Mouse (Mus musculus): ENCODE results near the gene Foxp1.

GRCm38 (mm10) chr6:99339343-99339620 lies 183.2 kb downstream of the Foxp1 start:
- no peak for TF ChIP-seq CTCF (IDR thresholded peaks at IDR 0.05; ENCODE audit: borderline replicate concordance, control insufficient read depth, extremely low read depth, insufficient read depth, low read length, poor library complexity)
- TF ChIP-seq POLR2A (IDR thresholded peaks at IDR 0.05; ENCODE audit: control insufficient read depth, extremely low read depth, insufficient read depth, low read length, poor library complexity) = no peak
